24 mouse cellular contexts compared by ENCODE assay signal in the genomic region with DNA sequence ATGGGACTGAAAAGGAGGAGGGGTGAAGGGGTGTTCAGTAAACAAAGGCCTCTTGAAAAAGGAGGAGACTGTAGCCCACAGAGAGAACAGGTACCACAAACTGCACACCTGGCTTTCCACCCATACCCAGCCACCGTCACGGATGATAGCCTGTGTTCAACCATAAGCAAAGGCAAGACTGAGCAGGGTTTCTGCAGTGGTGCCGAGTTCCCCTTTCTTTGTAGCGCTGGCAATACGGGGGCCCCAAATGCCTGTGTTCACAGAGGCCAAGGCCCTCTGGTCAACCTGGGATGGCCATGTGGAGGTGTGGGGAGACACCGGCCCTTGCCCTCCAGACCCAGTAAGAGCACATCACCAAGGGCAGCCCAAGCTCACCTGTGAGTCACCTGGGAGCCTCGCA.
A peak's percentile ranks its signal among the peaks of the same experiment; 100 is the strongest.
DNase-seq lines count a peak whose midpoint lies in the region; ATAC-seq and TF ChIP-seq lines count a peak whose summit lies in the region.
"Had no signal": no experiment of that assay in that cellular context is flagged by ENCODE, and none has a peak within 500 bp of the region (broad histone marks: within the 10 kb centered on the region; RNA-seq: fewer than 3 reads in every experiment).

No protein-coding gene starts in this region.

- H3K4me2 ChIP-seq in hindbrain, postnatal 0 days (ENCODE audit: low read depth, low read length) = no peak overlapping the region
- no peak overlapping the region for H3K4me2 ChIP-seq in intestine, embryonic 15.5 days (replicated peaks)
- H3K4me2 ChIP-seq in stomach, postnatal 0 days (replicated peaks; ENCODE audit: low read depth) = no peak overlapping the region
- H3K4me2 ChIP-seq: heart, embryonic 11.5 days; limb, embryonic 15.5 days; lung, embryonic 14.5 days; neural tube, embryonic 12.5 days had no signal

- TF ChIP-seq POLR2A in bone marrow macrophage, adult 2 months (IDR thresholded peaks at IDR 0.05; ENCODE audit: borderline replicate concordance, low read depth, low read length) = no peak

- no peak for TF ChIP-seq CTCF in hindbrain, postnatal 0 days (IDR thresholded peaks at IDR 0.05; ENCODE audit: low read depth)
- no peak for TF ChIP-seq CTCF in bone marrow macrophage, adult 2 months (IDR thresholded peaks at IDR 0.05; ENCODE audit: low read depth, low read length)
- TF ChIP-seq CTCF in stomach, postnatal 0 days (IDR thresholded peaks at IDR 0.05; ENCODE audit: low read depth) = no peak

- peaks cover 23% of the 10 kb centered on the region for H3K36me3 ChIP-seq in hindbrain, embryonic 10.5 days
- peaks cover 15% of the 10 kb centered on the region; the same call in 1 of the 2 replicates for H3K36me3 ChIP-seq in hindbrain, postnatal 0 days (ENCODE audit: insufficient read depth, low read length)
- 0 out of 2 replicates have a peak, but pooled peaks cover 2% of the 10 kb centered on the region for H3K36me3 ChIP-seq in intestine, embryonic 15.5 days
- no peaks in the 10 kb centered on the region for H3K36me3 ChIP-seq in stomach, postnatal 0 days (ENCODE audit: control insufficient read depth, insufficient read depth, low read length)

- no peak for ATAC-seq in hindbrain, postnatal 0 days
- no peak for ATAC-seq in intestine, embryonic 15.5 days
- no peak for ATAC-seq in stomach, postnatal 0 days (ENCODE audit: low FRiP score, low TSS enrichment)
- no peak for ATAC-seq in CD4-positive, CD25-positive, alpha-beta regulatory T cell, adult 4 months
- ATAC-seq in erythroid progenitor cell, adult 5-6 weeks (replicated peaks; ENCODE audit: low FRiP score, poor library complexity, severe bottlenecking) = no peak

- 95% methylated on average over 7 of the region's 7 CpGs for WGBS in hindbrain, embryonic 10.5 days
- WGBS in hindbrain, postnatal 0 days = 99% methylated on average over 7 of the region's 7 CpGs
- WGBS in intestine, embryonic 15.5 days = 97% methylated on average over 7 of the region's 7 CpGs
- WGBS in stomach, postnatal 0 days = 88% methylated on average over 7 of the region's 7 CpGs

- no peaks in the 10 kb centered on the region for H3K27me3 ChIP-seq in hindbrain, embryonic 10.5 days (ENCODE audit: insufficient read depth, poor library complexity, severe bottlenecking)
- H3K27me3 ChIP-seq in hindbrain, postnatal 0 days (ENCODE audit: insufficient read depth, low read length) = no peaks in the 10 kb centered on the region
- H3K27me3 ChIP-seq in intestine, embryonic 15.5 days (replicated peaks) = no peaks in the 10 kb centered on the region
- H3K27me3 ChIP-seq in stomach, postnatal 0 days (ENCODE audit: control insufficient read depth, insufficient read depth, low read length) = no peaks in the 10 kb centered on the region
- H3K27me3 ChIP-seq: limb, embryonic 15.5 days; megakaryocyte, embryonic 14.5 days; neural tube, embryonic 12.5 days had no signal

- TF ChIP-seq EP300 in stomach, postnatal 0 days (optimal IDR thresholded peaks at IDR 0.05) = no peak

- H3K4me1 ChIP-seq in hindbrain, embryonic 10.5 days (replicated peaks) = peaks cover 38% of the 10 kb centered on the region
- H3K4me1 ChIP-seq in hindbrain, postnatal 0 days (ENCODE audit: insufficient read depth, low read length) = 0 out of 2 replicates have a peak, but pooled peaks cover 5% of the 10 kb centered on the region
- H3K4me1 ChIP-seq in bone marrow macrophage, adult 2 months (ENCODE audit: control insufficient read depth, insufficient read depth, low read length) = peaks cover 61% of the 10 kb centered on the region
- peaks cover 33% of the 10 kb centered on the region for H3K4me1 ChIP-seq in intestine, embryonic 15.5 days (replicated peaks)
- H3K4me1 ChIP-seq in stomach, postnatal 0 days (replicated peaks; ENCODE audit: control insufficient read depth, insufficient read depth) = 0 out of 2 replicates have a peak, but pooled peaks cover 5% of the 10 kb centered on the region

- H3K27ac ChIP-seq in hindbrain, embryonic 10.5 days = 0 out of 2 replicates have a peak overlapping the region, but pooled peaks have one; percentile 23
- H3K27ac ChIP-seq in hindbrain, postnatal 0 days = no peak overlapping the region
- peak overlapping the region; percentile 96; the same call in 1 of the 2 replicates for H3K27ac ChIP-seq in bone marrow macrophage, adult 2 months (ENCODE audit: insufficient read depth, low read depth, low read length)
- H3K27ac ChIP-seq in intestine, embryonic 15.5 days = peak overlapping the region; percentile 42; the same call in 1 of the 2 replicates
- H3K27ac ChIP-seq in stomach, postnatal 0 days (replicated peaks) = peak overlapping the region; percentile 82
- H3K27ac ChIP-seq: liver, embryonic 14.5 days; neural tube, embryonic 12.5 days had no signal

- no peak overlapping the region for H3K4me3 ChIP-seq in hindbrain, embryonic 10.5 days
- no peak overlapping the region for H3K4me3 ChIP-seq in hindbrain, postnatal 0 days (ENCODE audit: low read length)
- H3K4me3 ChIP-seq in bone marrow macrophage, adult 2 months (ENCODE audit: insufficient read depth, low read length) = no peak overlapping the region
- H3K4me3 ChIP-seq in intestine, embryonic 15.5 days (replicated peaks) = no peak overlapping the region
- no peak overlapping the region for H3K4me3 ChIP-seq in stomach, postnatal 0 days (ENCODE audit: low read depth, low read length)
- H3K4me3 ChIP-seq: limb, embryonic 15.5 days; megakaryocyte, embryonic 14.5 days; neural tube, embryonic 12.5 days had no signal

- no peak for DNase-seq in hindbrain, embryonic 10.5 days (ENCODE audit: low spot score)
- DNase-seq in hindbrain, postnatal 0 days (ENCODE audit: low spot score) = no peak
- DNase-seq in stomach, postnatal 0 days (ENCODE audit: low spot score) = no peak
- DNase-seq: adrenal gland, postnatal 36 days; cerebellum, adult 11 months; cerebellum, adult 9-11 months; heart, postnatal 36 days; kidney, adult 8-10 months; kidney, postnatal 10 days; left cerebral cortex, postnatal 4 days; midbrain, embryonic 14.5 days; right cerebral cortex, postnatal 14 days; spleen, adult 18-20 months; thymus, adult 2 months had no signal

- no peaks in the 10 kb centered on the region for H3K9me3 ChIP-seq in hindbrain, embryonic 10.5 days
- no peaks in the 10 kb centered on the region for H3K9me3 ChIP-seq in hindbrain, postnatal 0 days (ENCODE audit: low read length)
- H3K9me3 ChIP-seq in intestine, embryonic 15.5 days = no peaks in the 10 kb centered on the region
- no peaks in the 10 kb centered on the region for H3K9me3 ChIP-seq in stomach, postnatal 0 days (ENCODE audit: control insufficient read depth, low read length)
- H3K9me3 ChIP-seq: limb, embryonic 15.5 days; megakaryocyte, embryonic 14.5 days; neural tube, embryonic 12.5 days had no signal

- no peak overlapping the region for H3K9ac ChIP-seq in hindbrain, postnatal 0 days (replicated peaks; ENCODE audit: low read length)
- no peak overlapping the region for H3K9ac ChIP-seq in intestine, embryonic 15.5 days
- no peak overlapping the region for H3K9ac ChIP-seq in stomach, postnatal 0 days (ENCODE audit: low read length)
- H3K9ac ChIP-seq: limb, embryonic 15.5 days; liver, embryonic 14.5 days; lung, embryonic 14.5 days; neural tube, embryonic 12.5 days had no signal
